Mouse (Mus musculus) small intestine, adult 2 months (tissue): ENCODE results near the gene Ppm1g. TPM values are rescaled to one million over a fixed set of nuclear protein-coding genes. Genes with fewer than 3 reads are reported as not detected.

ENCODE experiments used
- H3K27ac ChIP-seq: fragments of 200-500 bp; 2 replicates; pipeline ENCODE4 v1.5.1; 2012; ENCODE audit warnings: low read depth, low read length, control low read depth, inconsistent platforms; ENCODE audit not compliant: insufficient read depth
- H3K27me3 ChIP-seq: fragments of 200-500 bp; 2 replicates; pipeline ENCODE4 v1.6.1; 2012; ENCODE audit warnings: mild to moderate bottlenecking, moderate library complexity, low read length, inconsistent platforms; ENCODE audit not compliant: control insufficient read depth, insufficient read depth
- H3K36me3 ChIP-seq: fragments of 200-500 bp; 2 replicates; pipeline ENCODE4 v1.6.1; 2012; ENCODE audit warnings: mild to moderate bottlenecking, low read length, control low read depth, inconsistent platforms; ENCODE audit not compliant: control insufficient read depth, insufficient read depth
- H3K4me1 ChIP-seq: fragments of 200-500 bp; 2 replicates; pipeline ENCODE4 v1.6.1; 2012; ENCODE audit warnings: low read length, inconsistent platforms, mixed read lengths; ENCODE audit not compliant: control insufficient read depth, insufficient read depth, insufficient read length
- H3K4me3 ChIP-seq: fragments of 200-500 bp; 2 replicates; pipeline ENCODE4 v1.5.1; 2012; ENCODE audit warnings: low read depth, mild to moderate bottlenecking, control low read depth, inconsistent platforms, low read length, moderate library complexity
- CTCF ChIP-seq: fragments of 200-500 bp; IDR thresholded peaks from 2 replicates; pipeline ENCODE4 v1.5.1; 2012; ENCODE audit warnings: low read depth, mild to moderate bottlenecking, control low read depth, inconsistent platforms, low read length, moderate library complexity, mixed read lengths; ENCODE audit not compliant: insufficient replicate concordance, insufficient read length; ENCODE audit errors: extremely low read depth
- POLR2A ChIP-seq: fragments of 200-500 bp; IDR thresholded peaks from 2 replicates; pipeline ENCODE4 v1.6.1; 2012; ENCODE audit warnings: low read depth, mild to moderate bottlenecking, control low read depth, inconsistent platforms, low read length, moderate library complexity
- WGBS: fragments of 180-500 bp; shearing (Covaris S2); methylation state at CpG from one replicate; pipeline ENCODE4 v1.1.7; 2018; 5-methylcytosine and 5-hydroxymethylcytosine counted together
- polyA plus RNA-seq: library from polyadenylated mRNA; depleted of rRNA; stranded (reverse); fragments of >200 nt; gene quantifications from 2 replicates; pipeline ENCODE4 v1.2.3, GENCODE M21; 2012; rRNA removed

Gene Ppm1g
- 39.3 and 67.7 TPM in 2 replicates for polyA plus RNA-seq

DNA sequence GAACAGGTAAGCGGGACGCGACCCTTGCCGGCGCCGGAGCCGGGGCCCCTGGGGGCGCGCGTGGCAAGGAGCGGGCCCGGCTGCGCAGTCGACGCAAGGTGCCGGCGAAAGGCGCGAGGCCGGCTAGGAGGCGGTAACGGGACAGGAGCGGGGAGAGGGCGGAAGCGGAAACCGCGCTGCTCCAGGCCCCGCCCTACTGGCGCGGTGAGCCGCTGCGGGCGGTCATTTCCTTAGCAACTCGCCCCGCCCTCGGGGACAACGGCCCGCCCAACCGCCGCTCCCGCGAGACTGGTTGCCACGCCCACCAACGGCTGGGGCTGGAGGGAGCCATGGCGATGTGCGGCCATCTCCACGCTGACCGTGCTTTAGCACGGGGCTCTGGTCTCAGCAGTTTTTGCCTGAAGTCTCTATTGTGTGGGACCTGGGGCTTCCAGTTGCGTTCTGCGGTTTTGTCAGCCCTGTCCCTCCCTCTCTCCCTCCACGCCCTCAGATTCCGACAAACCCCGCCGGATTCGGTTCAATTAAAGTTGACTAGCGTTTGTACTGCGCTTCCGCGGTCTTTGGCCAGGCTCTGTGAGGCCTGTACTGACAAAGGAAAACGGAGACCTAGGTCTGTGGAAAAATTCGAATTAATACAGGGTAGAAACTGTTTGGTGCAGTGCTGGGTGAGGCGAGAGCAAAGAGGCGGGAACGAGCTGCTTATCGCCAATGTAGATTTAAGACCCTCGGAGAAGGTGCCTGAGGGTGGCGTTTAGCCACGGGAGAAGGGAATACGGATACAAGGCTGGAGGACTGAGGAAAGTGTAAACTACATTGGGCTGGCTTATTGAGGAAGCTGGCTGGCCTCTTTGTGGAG lies at the start of gene Ppm1g:
TSS of gene Ppm1g (minus strand) at position 240 of the 856 bp plus-strand sequence.
- WGBS, result under 1% methylated on average over 70 of the region's 70 CpGs
- Histone ChIP-seq H3K36me3 (peaks cover under 1% of the 10 kb centered on the region; the same call in 1 of the 2 replicates), H3K4me1 (peaks cover 3% of the 10 kb centered on the region; the same call in 1 of the 2 replicates), H3K27me3 (no peaks in the 10 kb centered on the region), H3K27ac (peak within 1 kb of the TSS; percentile 70), H3K4me3 (peak within 1 kb of the TSS; percentile 84)
- TF ChIP-seq POLR2A (peak; percentile 79), CTCF (peak; percentile 21; the same call in 1 of the 2 replicates)

DNA sequence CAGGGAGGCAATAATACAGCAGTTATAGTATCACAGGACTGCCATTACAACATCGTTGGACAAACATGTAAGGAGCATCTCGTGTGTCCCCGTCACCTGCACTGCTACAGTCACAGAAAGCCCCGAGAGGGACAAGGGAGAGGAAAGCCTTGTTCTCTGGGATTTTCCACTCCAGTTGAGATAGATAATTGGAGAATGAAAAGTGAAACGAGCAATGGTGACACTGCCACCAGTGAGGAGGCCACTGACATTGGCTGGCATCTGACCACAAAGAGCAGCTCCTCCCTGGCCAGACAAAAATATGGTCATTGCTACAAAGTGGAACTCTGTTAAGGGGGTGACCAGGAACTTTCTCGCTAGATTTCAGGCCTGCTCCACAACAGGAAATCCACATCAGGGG lies 47.2 kb upstream of the Ppm1g start:
- no peak overlapping the region for H3K4me3 ChIP-seq
- no peaks in the 10 kb centered on the region for H3K27me3 ChIP-seq
- TF ChIP-seq POLR2A, result no peak
- no peak for TF ChIP-seq CTCF
- H3K27ac ChIP-seq, result no peak overlapping the region
- H3K4me1 ChIP-seq, result no peaks in the 10 kb centered on the region
- 79% methylated on average over 6 of the region's 6 CpGs for WGBS
- peaks cover 4% of the 10 kb centered on the region; the same call in 1 of the 2 replicates for H3K36me3 ChIP-seq

DNA sequence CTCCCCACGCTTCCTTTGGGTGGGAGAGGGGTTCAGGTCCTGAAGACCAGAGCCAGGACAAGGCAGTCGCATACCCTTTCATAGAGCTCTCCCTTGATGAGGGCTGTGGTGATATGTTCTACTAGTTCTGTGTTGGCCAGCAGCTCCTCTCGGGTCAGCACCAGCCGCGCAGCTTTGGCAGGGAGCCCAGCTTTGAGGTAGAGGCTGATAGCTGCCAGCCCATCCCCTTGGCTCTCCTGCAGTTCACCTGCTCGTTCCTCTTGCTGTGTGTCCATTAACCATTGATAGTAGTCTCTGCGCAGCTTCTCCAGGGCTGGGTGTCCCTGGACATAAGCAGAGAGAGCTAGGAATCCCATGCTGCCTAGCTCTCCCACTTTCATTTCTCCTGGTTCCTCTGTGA lies 45.6 kb upstream of the Ppm1g start:
- H3K4me1 ChIP-seq, result no peaks in the 10 kb centered on the region
- H3K36me3 ChIP-seq, result peaks cover 4% of the 10 kb centered on the region; the same call in 1 of the 2 replicates
- WGBS, result 28% methylated on average over 7 of the region's 7 CpGs
- no peak overlapping the region for H3K4me3 ChIP-seq
- H3K27me3 ChIP-seq, result no peaks in the 10 kb centered on the region
- TF ChIP-seq CTCF (no peak), POLR2A (no peak)
- H3K27ac ChIP-seq, result no peak overlapping the region

DNA sequence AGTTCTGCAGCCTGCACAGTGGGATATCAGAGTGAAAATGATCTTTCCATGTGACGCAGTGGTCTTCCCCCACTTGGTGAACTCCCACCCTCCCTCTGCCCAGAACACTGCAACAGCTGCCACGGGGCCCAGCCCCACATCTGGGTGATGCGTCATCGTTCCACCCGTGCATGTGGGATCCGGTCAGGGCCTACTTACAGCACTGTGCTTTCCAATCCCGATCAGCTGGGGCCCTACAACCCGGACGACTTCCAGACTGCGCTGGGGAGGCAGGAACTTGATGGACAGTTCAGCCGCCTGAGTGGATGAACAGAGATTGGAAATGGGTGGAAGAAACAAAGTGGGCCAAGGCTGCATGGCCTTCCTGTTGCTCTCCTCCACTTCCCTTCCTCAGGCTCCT lies 37.1 kb upstream of the Ppm1g start:
- no peaks in the 10 kb centered on the region for H3K27me3 ChIP-seq
- peaks cover 15% of the 10 kb centered on the region; the same call in 1 of the 2 replicates for H3K36me3 ChIP-seq
- H3K4me1 ChIP-seq, result peaks cover 14% of the 10 kb centered on the region; the same call in 1 of the 2 replicates
- H3K27ac ChIP-seq, result no peak overlapping the region
- TF ChIP-seq CTCF (no peak), POLR2A (no peak)
- H3K4me3 ChIP-seq, result no peak overlapping the region
- WGBS, result 86% methylated on average over 11 of the region's 11 CpGs

DNA sequence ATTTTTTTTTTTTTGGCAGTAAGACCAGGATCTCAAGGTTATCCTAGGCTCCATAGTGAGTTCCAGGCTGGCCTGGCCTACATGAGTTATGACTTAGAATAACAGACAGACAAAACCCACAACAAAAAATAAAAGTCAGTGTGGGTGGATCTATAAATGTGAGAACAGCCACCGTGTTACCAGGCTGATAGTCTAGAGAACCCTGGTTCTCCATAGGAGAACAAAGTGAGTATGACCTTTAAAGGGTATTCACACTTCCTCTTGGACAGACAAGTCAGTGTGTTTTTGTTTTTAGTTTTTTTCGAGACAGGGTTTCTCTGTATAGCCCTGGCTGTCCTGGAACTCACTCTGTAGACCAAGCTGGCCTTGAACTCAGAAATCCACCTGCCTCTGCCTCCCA lies 35.5 kb upstream of the Ppm1g start:
- Histone ChIP-seq H3K4me3 (no peak overlapping the region), H3K4me1 (peaks cover 14% of the 10 kb centered on the region), H3K27me3 (no peaks in the 10 kb centered on the region), H3K36me3 (peaks cover 19% of the 10 kb centered on the region), H3K27ac (no peak overlapping the region)
- TF ChIP-seq CTCF, result no peak
- no peak for TF ChIP-seq POLR2A
- WGBS, result 74% methylated on average over 2 of the region's 2 CpGs

DNA sequence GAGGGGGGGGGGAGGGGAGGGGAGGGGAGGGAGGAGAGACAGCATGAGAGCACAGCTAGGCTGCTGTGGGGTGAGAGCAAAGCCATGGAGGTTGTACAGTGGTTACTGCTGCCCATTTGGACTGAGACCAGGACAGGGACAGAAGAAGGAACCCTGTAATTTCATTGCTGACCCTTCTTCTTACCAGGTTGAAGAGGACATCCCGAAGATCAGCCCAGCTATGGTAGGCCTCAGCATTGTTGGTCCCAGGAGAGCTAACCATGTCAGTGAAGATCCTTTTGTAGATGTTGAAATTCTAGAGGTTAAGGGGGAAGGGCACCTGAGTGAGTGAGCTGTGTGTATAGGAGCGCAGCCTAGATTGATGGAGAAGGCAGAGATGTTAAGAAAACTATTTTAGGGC lies 34.9 kb upstream of the Ppm1g start:
- Histone ChIP-seq H3K27ac (no peak overlapping the region), H3K4me3 (no peak overlapping the region), H3K4me1 (peaks cover 14% of the 10 kb centered on the region), H3K27me3 (no peaks in the 10 kb centered on the region), H3K36me3 (peaks cover 23% of the 10 kb centered on the region)
- WGBS, result 90% methylated on average over 2 of the region's 2 CpGs
- TF ChIP-seq POLR2A (no peak), CTCF (no peak)

DNA sequence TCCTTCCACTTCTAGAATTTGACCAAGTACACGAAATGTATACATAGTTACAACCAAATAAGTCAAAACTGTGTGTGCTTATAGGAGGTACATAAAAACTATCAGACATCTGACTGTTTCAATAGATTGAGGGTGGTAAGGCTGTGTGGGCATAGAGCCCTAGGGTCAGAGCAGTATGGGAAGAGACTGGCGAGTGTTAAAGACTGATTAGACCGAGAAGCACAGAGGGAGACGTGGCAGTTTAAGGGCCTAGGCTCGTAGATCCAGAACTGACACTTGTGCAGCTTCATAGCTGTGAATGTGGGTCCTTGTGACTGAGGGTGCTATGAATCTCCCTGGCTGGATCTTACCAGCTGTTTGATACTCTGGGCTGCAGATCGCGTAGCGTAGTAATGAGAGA lies 34.4 kb upstream of the Ppm1g start:
- peaks cover 25% of the 10 kb centered on the region for H3K36me3 ChIP-seq
- TF ChIP-seq CTCF (no peak), POLR2A (no peak)
- no peak overlapping the region for H3K4me3 ChIP-seq
- peak overlapping the region; percentile 95 for H3K27ac ChIP-seq
- no peaks in the 10 kb centered on the region for H3K27me3 ChIP-seq
- peaks cover 14% of the 10 kb centered on the region for H3K4me1 ChIP-seq
- 58% methylated on average over 8 of the region's 8 CpGs for WGBS

DNA sequence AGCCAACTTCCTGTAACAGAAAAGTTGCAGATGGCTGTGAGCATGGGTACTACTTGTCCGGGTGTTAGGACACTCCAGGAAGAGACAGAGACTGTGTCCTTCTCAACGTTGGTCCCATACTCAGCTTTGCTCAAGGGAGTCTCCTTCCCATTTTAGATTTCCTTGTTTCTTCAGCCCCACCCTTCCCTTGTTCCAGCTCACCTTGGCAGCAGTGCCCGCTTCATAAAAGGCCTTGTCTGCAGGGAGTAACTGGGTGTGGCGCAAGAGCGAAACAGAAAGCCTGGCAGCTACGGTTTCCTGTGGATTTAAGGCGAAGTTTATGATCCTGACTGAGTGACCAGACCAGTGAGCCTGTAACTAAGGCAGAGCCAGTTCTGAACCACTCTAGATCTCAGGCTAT lies 34.0 kb upstream of the Ppm1g start:
- WGBS, result 23% methylated on average over 7 of the region's 7 CpGs
- peaks cover 14% of the 10 kb centered on the region for H3K4me1 ChIP-seq
- H3K27me3 ChIP-seq, result no peaks in the 10 kb centered on the region
- no peak for TF ChIP-seq CTCF
- peaks cover 30% of the 10 kb centered on the region for H3K36me3 ChIP-seq
- peak overlapping the region; percentile 95 for H3K27ac ChIP-seq
- H3K4me3 ChIP-seq, result peak overlapping the region; percentile 56
